ENCODE assay signal across 8 mouse cellular contexts in the genomic region with DNA sequence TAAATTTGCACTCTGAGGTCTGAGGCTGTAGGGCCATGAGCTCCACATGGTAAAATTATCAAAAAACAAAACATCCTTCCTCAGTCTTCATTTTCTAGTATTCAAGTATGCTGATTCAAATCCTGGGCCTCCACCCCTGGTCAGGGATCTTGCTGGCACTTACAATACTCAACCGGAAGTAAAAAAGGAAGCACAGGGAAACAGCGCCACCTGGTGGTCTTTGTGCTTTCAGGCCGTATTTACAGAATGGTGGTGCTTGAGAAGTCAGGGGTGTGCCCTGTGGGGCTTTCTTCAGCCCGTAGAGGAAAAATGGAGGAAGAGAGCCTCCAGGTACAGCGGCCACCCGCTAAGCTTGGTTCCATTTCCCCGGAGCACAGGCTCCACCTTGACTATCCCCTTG. TPM values are rescaled to one million over a fixed set of nuclear protein-coding genes. Genes with fewer than 3 reads are reported as not detected.
DNase-seq lines count a peak whose midpoint lies in the region; ATAC-seq lines count a peak whose summit lies in the region.

No protein-coding gene starts in this region.

- peak overlapping the region; percentile 28 for H3K4me2 ChIP-seq in embryonic facial prominence, embryonic 13.5 days
- peak overlapping the region; percentile 15; the same call in 1 of the 2 replicates for H3K4me2 ChIP-seq in limb, embryonic 12.5 days
- peak overlapping the region; percentile 13; the same call in 1 of the 2 replicates for H3K4me2 ChIP-seq in midbrain, embryonic 14.5 days (ENCODE audit: low read length)

- H3K27me3 ChIP-seq in embryonic facial prominence, embryonic 13.5 days = peaks cover 11% of the 10 kb centered on the region
- peaks cover 9% of the 10 kb centered on the region; the same call in 1 of the 2 replicates for H3K27me3 ChIP-seq in limb, embryonic 12.5 days
- no peaks in the 10 kb centered on the region; the same call in 1 of the 2 replicates for H3K27me3 ChIP-seq in midbrain, embryonic 14.5 days (ENCODE audit: control insufficient read depth, insufficient read depth, low read length)

- no peaks in the 10 kb centered on the region for H3K36me3 ChIP-seq in embryonic facial prominence, embryonic 13.5 days
- H3K36me3 ChIP-seq in limb, embryonic 12.5 days = no peaks in the 10 kb centered on the region
- H3K36me3 ChIP-seq in midbrain, embryonic 14.5 days (ENCODE audit: control insufficient read depth, insufficient read depth, low read length) = no peaks in the 10 kb centered on the region

- ATAC-seq in embryonic facial prominence, embryonic 13.5 days (ENCODE audit: insufficient number of reproducible peaks, insufficient read depth, low FRiP score, low TSS enrichment, low read depth) = no peak
- ATAC-seq in limb, embryonic 12.5 days (ENCODE audit: insufficient number of reproducible peaks, insufficient read depth, low FRiP score, low TSS enrichment, low read depth) = no peak
- ATAC-seq in midbrain, embryonic 14.5 days (ENCODE audit: low FRiP score, low TSS enrichment) = no peak

- WGBS in embryonic facial prominence, embryonic 13.5 days = under 1% methylated on average over 7 of the region's 7 CpGs
- 2% methylated on average over 7 of the region's 7 CpGs for whole genome bisulfite sequencing in limb, embryonic 12.5 days
- 1% methylated on average over 7 of the region's 7 CpGs for WGBS in midbrain, embryonic 14.5 days

- no peak overlapping the region for H3K4me3 ChIP-seq in embryonic facial prominence, embryonic 13.5 days
- H3K4me3 ChIP-seq in limb, embryonic 12.5 days (replicated peaks) = no peak overlapping the region
- H3K4me3 ChIP-seq in midbrain, embryonic 14.5 days (replicated peaks; ENCODE audit: low read depth, low read length) = no peak overlapping the region

- H3K27ac ChIP-seq in embryonic facial prominence, embryonic 13.5 days = no peak overlapping the region
- H3K27ac ChIP-seq in limb, embryonic 12.5 days = peak overlapping the region; percentile 98; the same call in 1 of the 2 replicates
- H3K27ac ChIP-seq in midbrain, embryonic 14.5 days (replicated peaks; ENCODE audit: low read depth, low read length) = peak overlapping the region; percentile 99

- peaks cover 52% of the 10 kb centered on the region for H3K4me1 ChIP-seq in embryonic facial prominence, embryonic 13.5 days
- peaks cover 55% of the 10 kb centered on the region for H3K4me1 ChIP-seq in limb, embryonic 12.5 days (replicated peaks)
- H3K4me1 ChIP-seq in midbrain, embryonic 14.5 days (ENCODE audit: control insufficient read depth, insufficient read depth, low read length) = peaks cover 47% of the 10 kb centered on the region

- DNase-seq in 3134 (ENCODE audit: extremely low read depth, insufficient read length, low spot score) = peak; percentile 70
- peak; percentile 90 for DNase-seq in adrenal gland, postnatal 25 days
- DNase-seq in heart, adult 8-10 months (ENCODE audit: low spot score) = peak; percentile 94
- peak; percentile 91 to 96 for DNase-seq in kidney, adult 8-10 months
- DNase-seq in midbrain, embryonic 14.5 days = peak; percentile 97
- peak; percentile 79 for DNase-seq in spleen, adult 12 weeks (ENCODE audit: low spot score)

- no peak overlapping the region for H3K9ac ChIP-seq in embryonic facial prominence, embryonic 13.5 days
- no peak overlapping the region for H3K9ac ChIP-seq in limb, embryonic 12.5 days (replicated peaks)
- no peak overlapping the region; the same call in 1 of the 2 replicates for H3K9ac ChIP-seq in midbrain, embryonic 14.5 days (replicated peaks; ENCODE audit: low read length)

- no peaks in the 10 kb centered on the region for H3K9me3 ChIP-seq in embryonic facial prominence, embryonic 13.5 days
- H3K9me3 ChIP-seq in limb, embryonic 12.5 days = no peaks in the 10 kb centered on the region
- H3K9me3 ChIP-seq in midbrain, embryonic 14.5 days (ENCODE audit: control insufficient read depth, low read length) = no peaks in the 10 kb centered on the region

RNA-seq across cellular contexts. Expression of a gene that starts 3.3 kb away (rescaled TPM):
- not detected in 2 replicates for total RNA-seq in adrenal gland, postnatal 25 days (2021)
- polyA plus RNA-seq in embryonic facial prominence, embryonic 13.5 days (2015; fragmentation: Nextera tagmentation; extraction: Ambion mirVana) = 0.54 and 0.62 TPM in 2 replicates
- not detected for total RNA-seq in heart, adult 8-10 months (2022)
- 0.31 and 0.44 TPM in 2 replicates for polyA plus RNA-seq in limb, embryonic 12.5 days (2016; fragmentation: Nextera tagmentation; extraction: Ambion mirVana)
- 0.16 and 0.26 TPM in 2 replicates for polyA plus RNA-seq in midbrain, embryonic 14.5 days (2014; fragmentation: Nextera tagmentation; extraction: Ambion mirVana)

RNA-seq across cellular contexts. Expression of a gene that starts 32.8 kb away (rescaled TPM):
- 8.8 and 9.1 TPM in 2 replicates for total RNA-seq in adrenal gland, postnatal 25 days (2021)
- 10.9 and 12.2 TPM in 2 replicates for polyA plus RNA-seq in embryonic facial prominence, embryonic 13.5 days (2015; fragmentation: Nextera tagmentation; extraction: Ambion mirVana)
- total RNA-seq in heart, adult 8-10 months (2022) = 1 to 10 TPM; 6.7 to 9.5 (median 8.8) TPM
- polyA plus RNA-seq in limb, embryonic 12.5 days (2016; fragmentation: Nextera tagmentation; extraction: Ambion mirVana) = 11.2 and 13.3 TPM in 2 replicates
- 18.3 and 20.9 TPM in 2 replicates for polyA plus RNA-seq in midbrain, embryonic 14.5 days (2014; fragmentation: Nextera tagmentation; extraction: Ambion mirVana)

RNA-seq across cellular contexts. Expression of a gene that starts 34.6 kb away (rescaled TPM):
- total RNA-seq in adrenal gland, postnatal 25 days (2021) = 143 and 145 TPM in 2 replicates
- 254 and 287 TPM in 2 replicates for polyA plus RNA-seq in embryonic facial prominence, embryonic 13.5 days (2015; fragmentation: Nextera tagmentation; extraction: Ambion mirVana)
- 10 to 100 TPM; 48.9 to 55.0 (median 49.4) TPM for total RNA-seq in heart, adult 8-10 months (2022)
- polyA plus RNA-seq in limb, embryonic 12.5 days (2016; fragmentation: Nextera tagmentation; extraction: Ambion mirVana) = 252 and 259 TPM in 2 replicates
- 197 and 231 TPM in 2 replicates for polyA plus RNA-seq in midbrain, embryonic 14.5 days (2014; fragmentation: Nextera tagmentation; extraction: Ambion mirVana)

RNA-seq across cellular contexts. Expression of a gene that starts 48.9 kb away (rescaled TPM):
- 0.58 TPM in 1 of 2 replicates, not detected in the other for total RNA-seq in adrenal gland, postnatal 25 days (2021)
- polyA plus RNA-seq in embryonic facial prominence, embryonic 13.5 days (2015; fragmentation: Nextera tagmentation; extraction: Ambion mirVana) = 2.4 and 2.9 TPM in 2 replicates
- total RNA-seq in heart, adult 8-10 months (2022) = 1 to 10 TPM in 2 of 4 experiments, under 1 TPM in 2; 0.31 to 2.6 (median 0.88) TPM
- 4.6 and 4.7 TPM in 2 replicates for polyA plus RNA-seq in limb, embryonic 12.5 days (2016; fragmentation: Nextera tagmentation; extraction: Ambion mirVana)
- 0.49 and 0.62 TPM in 2 replicates for polyA plus RNA-seq in midbrain, embryonic 14.5 days (2014; fragmentation: Nextera tagmentation; extraction: Ambion mirVana)

RNA-seq across cellular contexts. Expression of a gene that starts 59.4 kb away (rescaled TPM):
- 35.5 and 45.9 TPM in 2 replicates for total RNA-seq in adrenal gland, postnatal 25 days (2021)
- polyA plus RNA-seq in embryonic facial prominence, embryonic 13.5 days (2015; fragmentation: Nextera tagmentation; extraction: Ambion mirVana) = 41.2 and 41.5 TPM in 2 replicates
- 10 to 100 TPM; 27.8 to 40.2 (median 33.7) TPM for total RNA-seq in heart, adult 8-10 months (2022)
- polyA plus RNA-seq in limb, embryonic 12.5 days (2016; fragmentation: Nextera tagmentation; extraction: Ambion mirVana) = 45.1 and 50.5 TPM in 2 replicates
- 3.5 and 6.4 TPM in 2 replicates for polyA plus RNA-seq in midbrain, embryonic 14.5 days (2014; fragmentation: Nextera tagmentation; extraction: Ambion mirVana)
